Mouse (Mus musculus): ENCODE measurements at regions not wholly inside any gene's neighbourhood (a gene's known extent, or its start where the extent isn't known, plus 50 kb on each side); places are given as distances from the start of the nearest gene placed in this dataset.

DNA sequence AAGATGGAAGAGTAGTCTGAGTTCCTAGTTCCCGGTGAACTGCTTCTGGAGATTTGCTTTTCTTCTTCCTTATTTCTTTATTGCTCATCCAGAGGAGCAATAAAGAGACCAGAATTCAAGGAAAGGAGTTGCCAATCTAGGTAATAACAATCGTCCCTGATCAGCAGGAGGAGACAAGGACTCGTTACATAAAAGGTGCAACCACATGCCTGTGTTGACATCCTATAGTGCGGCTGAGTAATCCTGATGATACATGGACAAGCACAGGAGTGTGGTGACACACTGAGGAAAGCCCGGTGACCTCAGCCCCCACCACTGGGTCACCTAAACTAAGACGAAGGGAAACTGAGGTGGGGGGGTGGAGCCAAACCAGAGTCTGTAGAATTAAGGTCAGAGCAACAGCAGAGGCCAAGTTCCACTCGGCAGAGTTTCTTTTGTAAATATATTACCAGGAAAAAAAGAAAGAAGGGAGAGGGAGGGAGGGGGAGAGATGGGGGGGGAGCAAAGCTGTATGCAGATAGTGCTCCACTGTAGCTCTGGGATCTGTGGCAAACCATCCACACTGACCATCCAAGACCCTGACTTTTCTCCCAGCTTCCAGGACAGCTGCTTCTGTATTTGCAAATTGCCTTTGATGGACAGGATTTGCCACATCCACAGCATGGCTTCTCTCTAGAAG, 135.2 kb upstream of the Rnaseh2b start:
- TF ChIP-seq GATA1 (IDR thresholded peaks at IDR 0.05; ENCODE audit: borderline replicate concordance, low read length): no peak
- TF ChIP-seq POLR2AphosphoS5 (IDR thresholded peaks at IDR 0.05; ENCODE audit: insufficient replicate concordance, low read depth, low read length): no peak
- TF ChIP-seq CTCF (IDR thresholded peaks at IDR 0.05; ENCODE audit: low read depth, low read length): no peak
- no peak for TF ChIP-seq GATA2 (IDR thresholded peaks at IDR 0.05; ENCODE audit: borderline replicate concordance, low read depth, low read length)
- TF ChIP-seq TAL1 (conservative IDR thresholded peaks at IDR 0.05; ENCODE audit: low read depth, low read length): no peak
- ATAC-seq (ENCODE audit: extremely low read depth, insufficient number of reproducible peaks, low FRiP score, poor library complexity, severe bottlenecking) (no peak), DNase-seq (ENCODE audit: low spot score) (no peak)
- H3K36me3 ChIP-seq (replicated peaks): no peaks in the 10 kb centered on the region
- no peaks in the 10 kb centered on the region for H3K4me1 ChIP-seq (ENCODE audit: insufficient read depth, low read depth, low read length)
- H3K4me3 ChIP-seq (ENCODE audit: low read depth, low read length): no peak overlapping the region
- H3K27me3 ChIP-seq (ENCODE audit: insufficient read depth, low read length): no peaks in the 10 kb centered on the region
- no peaks in the 10 kb centered on the region for H3K9me3 ChIP-seq (replicated peaks)

DNA sequence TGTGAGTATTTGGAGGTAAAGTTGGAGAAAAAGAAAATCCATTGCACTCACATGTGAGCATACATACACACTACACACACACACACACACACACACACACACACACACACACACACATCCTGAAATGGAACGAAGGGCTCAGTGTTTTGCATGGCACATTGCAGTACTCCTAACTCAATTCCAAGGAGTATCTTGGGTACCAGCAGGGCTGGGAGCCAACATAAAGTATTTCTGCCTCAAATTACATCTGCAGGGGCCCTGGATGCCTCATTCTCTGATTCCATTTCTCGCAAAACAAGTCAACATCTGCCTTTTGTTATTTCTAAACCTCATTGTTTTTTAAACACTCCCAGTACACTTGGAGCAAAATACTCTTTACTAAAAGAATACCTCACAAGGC, 132.7 kb upstream of the Rnaseh2b start:
- ATAC-seq (ENCODE audit: extremely low read depth, insufficient number of reproducible peaks, low FRiP score, poor library complexity, severe bottlenecking) (no peak), DNase-seq (ENCODE audit: low spot score) (no peak)
- no peaks in the 10 kb centered on the region for H3K27me3 ChIP-seq (ENCODE audit: insufficient read depth, low read length)
- no peaks in the 10 kb centered on the region for H3K4me1 ChIP-seq (ENCODE audit: insufficient read depth, low read depth, low read length)
- TF ChIP-seq CTCF (IDR thresholded peaks at IDR 0.05; ENCODE audit: low read depth, low read length) (no peak), GATA1 (IDR thresholded peaks at IDR 0.05; ENCODE audit: borderline replicate concordance, low read length) (no peak), POLR2AphosphoS5 (IDR thresholded peaks at IDR 0.05; ENCODE audit: insufficient replicate concordance, low read depth, low read length) (no peak), GATA2 (IDR thresholded peaks at IDR 0.05; ENCODE audit: borderline replicate concordance, low read depth, low read length) (no peak), TAL1 (conservative IDR thresholded peaks at IDR 0.05; ENCODE audit: low read depth, low read length) (no peak)
- H3K9me3 ChIP-seq (replicated peaks): no peaks in the 10 kb centered on the region
- H3K4me3 ChIP-seq (ENCODE audit: low read depth, low read length): no peak overlapping the region
- no peaks in the 10 kb centered on the region for H3K36me3 ChIP-seq (replicated peaks)

DNA sequence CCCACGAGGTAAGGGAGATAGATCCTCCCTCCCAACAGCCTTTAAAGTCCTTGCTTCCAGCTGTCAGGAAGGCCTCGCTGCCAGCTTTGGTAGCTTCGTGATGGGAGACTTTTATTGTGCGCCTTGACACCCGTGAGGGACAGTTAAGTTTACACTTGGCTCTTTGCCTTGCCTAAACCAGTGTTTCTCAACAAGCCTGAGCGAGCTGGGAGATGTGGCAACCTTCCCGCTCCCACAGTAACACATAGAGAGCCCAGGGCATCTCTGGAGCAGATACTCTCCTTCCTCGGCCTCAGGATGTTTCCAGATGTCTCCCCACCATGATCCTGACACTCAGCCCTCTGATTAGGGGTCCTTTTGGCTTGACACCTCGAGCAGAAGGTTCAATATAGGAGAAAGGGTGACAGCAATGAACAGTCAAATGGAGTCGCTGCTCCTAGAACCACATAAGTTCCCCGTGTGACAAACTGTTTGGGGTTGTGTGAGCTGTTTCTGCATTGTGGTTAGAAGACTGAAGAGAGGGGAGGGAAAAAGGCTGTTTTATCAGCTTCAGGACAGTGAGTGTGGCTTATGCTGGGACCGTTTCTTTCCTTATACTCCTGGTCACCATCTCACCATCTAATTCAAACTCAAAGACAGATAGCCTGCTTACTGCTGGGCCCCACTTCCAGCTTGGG, 129.1 kb upstream of the Rnaseh2b start:
- H3K9me3 ChIP-seq (replicated peaks): no peaks in the 10 kb centered on the region
- no peaks in the 10 kb centered on the region for H3K4me1 ChIP-seq (ENCODE audit: insufficient read depth, low read depth, low read length)
- TF ChIP-seq CTCF (IDR thresholded peaks at IDR 0.05; ENCODE audit: low read depth, low read length): no peak
- TF ChIP-seq TAL1 (conservative IDR thresholded peaks at IDR 0.05; ENCODE audit: low read depth, low read length): no peak
- TF ChIP-seq GATA2 (IDR thresholded peaks at IDR 0.05; ENCODE audit: borderline replicate concordance, low read depth, low read length): no peak
- TF ChIP-seq GATA1 (IDR thresholded peaks at IDR 0.05; ENCODE audit: borderline replicate concordance, low read length): no peak
- TF ChIP-seq POLR2AphosphoS5 (IDR thresholded peaks at IDR 0.05; ENCODE audit: insufficient replicate concordance, low read depth, low read length): no peak
- DNase-seq (ENCODE audit: low spot score): no peak
- no peak overlapping the region for H3K4me3 ChIP-seq (ENCODE audit: low read depth, low read length)
- no peaks in the 10 kb centered on the region for H3K36me3 ChIP-seq (replicated peaks)
- no peak for ATAC-seq (ENCODE audit: extremely low read depth, insufficient number of reproducible peaks, low FRiP score, poor library complexity, severe bottlenecking)
- H3K27me3 ChIP-seq (ENCODE audit: insufficient read depth, low read length): no peaks in the 10 kb centered on the region; the same call in 1 of the 2 replicates

DNA sequence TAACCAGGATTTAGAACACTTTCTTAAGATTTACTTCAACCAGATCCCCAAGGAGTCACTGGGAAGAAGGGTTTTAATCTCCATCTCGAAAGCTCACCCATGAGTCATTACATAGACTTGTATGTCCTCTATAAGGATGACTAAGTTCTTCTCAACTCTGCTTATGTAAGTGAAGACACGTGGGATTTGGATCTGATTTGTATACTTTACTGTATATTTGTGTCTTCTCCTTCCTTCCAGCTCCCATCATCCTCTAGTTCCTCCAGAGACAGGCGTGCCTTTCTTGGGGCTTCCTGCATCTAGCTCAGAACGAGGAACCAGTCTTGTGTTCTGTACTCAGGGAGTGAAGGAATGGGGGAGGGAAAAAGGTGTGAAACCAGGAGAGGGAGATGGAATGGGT, 127.5 kb upstream of the Rnaseh2b start:
- Histone ChIP-seq H3K9me3 (replicated peaks) (no peaks in the 10 kb centered on the region), H3K36me3 (replicated peaks) (no peaks in the 10 kb centered on the region), H3K4me3 (ENCODE audit: low read depth, low read length) (no peak overlapping the region), H3K4me1 (ENCODE audit: insufficient read depth, low read depth, low read length) (no peaks in the 10 kb centered on the region), H3K27me3 (ENCODE audit: insufficient read depth, low read length) (peaks cover 2% of the 10 kb centered on the region; the same call in 1 of the 2 replicates)
- ATAC-seq (ENCODE audit: extremely low read depth, insufficient number of reproducible peaks, low FRiP score, poor library complexity, severe bottlenecking) (no peak), DNase-seq (ENCODE audit: low spot score) (no peak)
- TF ChIP-seq GATA2 (IDR thresholded peaks at IDR 0.05; ENCODE audit: borderline replicate concordance, low read depth, low read length) (no peak), TAL1 (conservative IDR thresholded peaks at IDR 0.05; ENCODE audit: low read depth, low read length) (no peak), POLR2AphosphoS5 (IDR thresholded peaks at IDR 0.05; ENCODE audit: insufficient replicate concordance, low read depth, low read length) (no peak), GATA1 (IDR thresholded peaks at IDR 0.05; ENCODE audit: borderline replicate concordance, low read length) (no peak), CTCF (IDR thresholded peaks at IDR 0.05; ENCODE audit: low read depth, low read length) (no peak)

DNA sequence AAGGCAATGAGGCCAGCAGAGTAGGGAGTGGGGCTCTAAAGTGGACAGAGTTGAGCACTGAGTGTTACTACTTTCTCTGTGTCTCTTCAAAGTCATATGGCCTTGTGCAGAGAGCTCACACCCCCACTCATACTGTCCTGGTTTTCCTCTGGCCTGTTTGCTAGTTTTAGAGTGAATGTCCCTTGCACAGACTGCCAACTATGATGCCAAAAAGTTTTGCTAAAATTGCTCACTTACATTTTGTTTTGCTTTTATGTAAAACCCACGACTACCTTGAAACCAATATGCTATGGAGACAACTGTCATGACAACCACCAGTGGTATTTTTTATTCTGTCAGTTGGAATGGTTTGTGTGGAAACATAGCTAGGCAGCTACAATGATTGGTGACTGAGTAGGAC, 126.4 kb upstream of the Rnaseh2b start:
- ATAC-seq (ENCODE audit: extremely low read depth, insufficient number of reproducible peaks, low FRiP score, poor library complexity, severe bottlenecking): no peak
- H3K4me1 ChIP-seq (ENCODE audit: insufficient read depth, low read depth, low read length): no peaks in the 10 kb centered on the region
- DNase-seq (ENCODE audit: low spot score): no peak
- no peaks in the 10 kb centered on the region for H3K36me3 ChIP-seq (replicated peaks)
- no peaks in the 10 kb centered on the region for H3K9me3 ChIP-seq (replicated peaks)
- TF ChIP-seq GATA2 (IDR thresholded peaks at IDR 0.05; ENCODE audit: borderline replicate concordance, low read depth, low read length): no peak
- TF ChIP-seq TAL1 (conservative IDR thresholded peaks at IDR 0.05; ENCODE audit: low read depth, low read length): no peak
- H3K4me3 ChIP-seq (ENCODE audit: low read depth, low read length): no peak overlapping the region
- H3K27me3 ChIP-seq (ENCODE audit: insufficient read depth, low read length): peaks cover 2% of the 10 kb centered on the region

DNA sequence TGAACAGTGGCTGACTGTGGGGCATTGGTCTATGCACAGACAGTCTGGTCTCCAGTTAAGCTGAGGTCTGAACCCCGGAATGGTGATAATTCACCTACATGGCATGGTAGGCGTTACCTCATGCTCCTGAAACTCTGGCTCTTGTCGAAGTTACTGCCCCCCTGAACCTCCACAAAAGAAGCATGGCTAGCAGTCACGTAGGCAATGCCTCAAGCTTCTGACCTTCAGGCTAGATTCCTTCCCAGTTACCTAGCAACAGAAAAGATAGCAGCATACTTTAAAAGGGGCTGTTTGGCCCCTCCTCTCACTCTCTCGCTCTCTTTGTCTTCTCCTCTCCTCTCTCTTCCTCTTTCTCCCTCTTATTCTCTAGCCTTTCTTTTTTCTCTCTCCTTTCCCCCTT, 125.8 kb upstream of the Rnaseh2b start:
- Histone ChIP-seq H3K4me1 (ENCODE audit: insufficient read depth, low read depth, low read length) (no peaks in the 10 kb centered on the region), H3K36me3 (replicated peaks) (no peaks in the 10 kb centered on the region), H3K9me3 (replicated peaks) (no peaks in the 10 kb centered on the region), H3K4me3 (ENCODE audit: low read depth, low read length) (no peak overlapping the region), H3K27me3 (ENCODE audit: insufficient read depth, low read length) (peaks cover 6% of the 10 kb centered on the region)
- DNase-seq (ENCODE audit: low spot score) (no peak), ATAC-seq (ENCODE audit: extremely low read depth, insufficient number of reproducible peaks, low FRiP score, poor library complexity, severe bottlenecking) (no peak)
- TF ChIP-seq GATA1 (IDR thresholded peaks at IDR 0.05; ENCODE audit: borderline replicate concordance, low read length) (no peak), CTCF (IDR thresholded peaks at IDR 0.05; ENCODE audit: low read depth, low read length) (no peak)

Data from G1E (cell line).